Mouse (Mus musculus) heart, postnatal 25 days (tissue): ENCODE measurements around the gene Bicc1. TPM values are rescaled to one million over a fixed set of nuclear protein-coding genes. Genes with fewer than 3 reads are reported as not detected.

ENCODE experiments used
- DNase-seq: peaks from one replicate; pipeline ENCODE4 v3.0.0; 2022; ENCODE audit warnings: low spot score
- intact Hi-C: fragments of 180-260 bp; cut with DNase I; formaldehyde crosslinking; loops from one replicate; pipeline ENCODE4 v1.15.1; 2025
- total RNA-seq, 2 experiments: library from RNA; stranded (reverse); gene quantifications; 2 replicates each; pipeline ENCODE4 v1.2.3; 2021

Bicc1 gene
- total RNA-seq, 2 experiments from 2014 or later: 16.6 to 19.4 TPM

- intact Hi-C loops: no loop called here
- DNase-seq: no peak
Measured at GRCm38 (mm10) chr10:71065009-71065408, 94.5 kb downstream of the Bicc1 start.

DNA sequence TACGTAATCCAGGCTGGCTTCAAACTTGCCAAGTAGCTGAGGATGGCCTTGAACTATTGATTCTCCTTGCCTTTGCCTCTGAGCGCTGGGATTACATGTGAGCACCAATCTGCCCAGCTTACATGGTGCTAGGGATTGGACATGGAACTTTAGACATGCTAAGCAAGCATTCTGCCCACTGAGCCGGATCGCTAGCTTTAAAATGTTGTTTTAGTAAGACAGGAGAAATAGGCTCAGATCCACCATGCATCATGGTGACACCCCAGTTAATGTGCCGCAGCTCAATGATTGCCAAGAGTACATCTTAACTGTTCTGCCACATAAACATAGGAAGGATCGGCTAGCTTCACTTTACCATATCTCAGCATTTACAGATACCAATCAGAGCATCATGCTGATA lies 94.9 kb downstream of the Bicc1 start:
- intact Hi-C loops: loop anchor here (5.0 kb wide), 2 partner anchors 37 to 58 kb away; no protein-coding TSS in a partner anchor

GRCm38 (mm10) chr10:71062151-71062550 lies 97.3 kb downstream of the Bicc1 start:
- peak; percentile 27 for DNase-seq
- intact Hi-C loops: loop anchor here (5.0 kb wide), 2 partner anchors 35 to 60 kb away; no protein-coding TSS in a partner anchor

More for the DNA sequence above, 94.9 kb downstream of the Bicc1 start:
- no peak for DNase-seq

DNA sequence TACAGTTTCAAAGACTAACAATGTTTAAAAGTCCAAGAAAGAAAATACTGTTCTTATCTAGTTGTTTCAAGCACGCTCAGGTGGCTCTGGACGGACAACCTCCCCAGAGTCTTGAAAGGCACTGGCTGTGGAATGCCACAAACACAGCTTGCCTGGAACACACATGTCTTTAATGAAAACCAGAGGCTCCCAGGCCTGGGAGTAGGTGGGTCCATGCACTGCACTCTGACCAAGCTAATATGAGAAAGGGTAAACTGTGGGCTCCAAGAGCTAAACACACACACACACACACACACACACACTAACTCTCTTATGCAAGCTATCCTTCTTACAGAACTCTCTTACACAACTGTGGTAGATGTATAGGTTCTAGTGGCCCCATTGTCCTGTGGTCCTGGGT lies 99.2 kb downstream of the Bicc1 start:
- no peak for DNase-seq
- intact Hi-C loops: loop anchor here (5.0 kb wide), 2 partner anchors 33 to 62 kb away; no protein-coding TSS in a partner anchor

- DNase-seq: peak; percentile 56
- intact Hi-C loops: no loop called here
Measured at GRCm38 (mm10) chr10:71058616-71059247, 100.8 kb downstream of the Bicc1 start.

GRCm38 (mm10) chr10:71058070-71058469 lies 101.4 kb downstream of the Bicc1 start:
- intact Hi-C loops: no loop called here
- no peak for DNase-seq

DNA sequence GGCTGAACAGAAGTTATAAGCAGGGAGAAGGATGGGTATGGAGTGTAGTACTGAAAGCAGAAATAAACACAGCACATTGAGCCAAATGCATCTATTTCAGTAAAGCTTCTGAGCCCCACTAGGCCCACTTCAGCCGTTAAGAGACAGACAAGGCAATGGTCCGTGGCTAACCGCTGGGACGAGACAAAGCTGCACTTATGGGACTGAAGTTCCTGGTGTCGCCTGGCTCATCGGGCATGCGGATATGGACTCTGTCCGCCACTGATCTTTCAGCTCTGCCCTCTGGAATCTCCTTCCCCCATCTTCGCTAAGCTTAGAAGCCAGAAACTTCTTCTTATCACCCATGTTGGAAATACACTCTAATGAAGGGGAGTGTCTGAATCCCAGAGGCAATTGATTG lies 106.8 kb downstream of the Bicc1 start:
- intact Hi-C loops: no loop called here
- DNase-seq: no peak

DNA sequence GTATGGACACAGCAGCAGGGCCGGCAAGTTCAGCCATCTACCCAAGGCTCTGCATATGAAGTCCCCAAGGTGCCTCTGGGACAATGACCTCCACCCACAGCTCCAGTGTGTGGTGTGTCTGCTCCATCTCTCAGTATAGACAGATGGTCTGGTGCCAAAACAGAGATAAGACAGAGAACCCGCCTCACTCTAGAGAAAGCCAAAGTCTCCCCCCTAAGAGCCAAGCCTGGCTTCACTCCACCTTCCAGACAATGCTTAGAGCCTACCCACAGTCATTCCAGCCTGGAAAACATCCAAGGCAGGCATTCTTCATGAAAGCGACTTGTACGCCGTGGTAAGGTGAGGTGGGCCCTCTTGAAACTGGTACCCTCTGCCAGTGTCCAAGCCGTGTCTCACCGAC lies 107.3 kb downstream of the Bicc1 start:
- no peak for DNase-seq
- intact Hi-C loops: no loop called here

DNA sequence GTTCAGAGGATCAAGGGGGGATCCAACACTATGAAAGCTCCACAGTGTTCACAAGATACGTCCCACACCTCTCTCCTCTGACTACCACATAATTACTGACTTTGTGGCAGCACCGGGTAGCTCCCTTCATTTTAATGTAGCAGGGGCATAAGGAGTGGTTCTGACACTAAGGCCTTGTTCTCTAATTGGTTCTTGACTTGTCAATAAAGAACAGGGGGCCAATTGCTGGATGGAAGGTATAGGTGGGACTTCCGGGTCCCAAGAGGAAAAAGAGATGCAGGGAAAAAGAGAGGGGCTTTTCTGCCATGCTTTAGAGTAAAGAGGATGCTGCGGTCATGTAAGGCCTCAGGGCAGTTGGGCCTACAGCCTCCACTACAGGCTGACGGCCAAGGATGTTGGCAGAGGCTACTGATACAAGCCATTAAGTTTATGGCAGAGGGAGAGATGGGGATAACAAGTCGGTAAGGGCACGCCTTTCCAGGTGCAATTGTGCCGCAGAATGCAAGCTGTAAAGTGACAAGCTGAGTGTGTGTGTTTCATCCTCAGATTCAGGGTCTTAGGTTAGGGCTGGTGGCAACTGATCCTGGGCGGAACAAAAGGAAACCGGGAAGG lies 108.7 kb downstream of the Bicc1 start:
- no peak for DNase-seq

DNA sequence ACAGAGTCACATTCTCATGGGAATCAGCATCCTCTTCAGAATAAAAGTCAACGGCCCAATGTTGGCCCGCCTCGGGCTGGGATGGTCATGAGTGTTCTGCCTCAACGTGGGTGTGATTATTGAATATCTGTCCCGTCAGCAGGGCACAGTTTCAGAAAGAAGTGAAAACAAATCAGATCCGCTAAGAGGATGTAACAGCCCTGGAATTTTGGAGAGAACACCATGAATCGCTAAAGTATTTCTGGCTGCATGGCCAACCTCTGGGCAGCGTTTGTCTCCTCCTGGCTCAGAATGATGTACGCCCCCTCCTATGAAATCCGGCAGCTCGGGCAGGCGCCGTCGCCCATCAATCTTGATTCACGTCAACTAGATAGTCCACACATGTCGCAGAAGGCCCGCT lies 110.2 kb downstream of the Bicc1 start:
- peak; percentile 51 for DNase-seq
- intact Hi-C loops: no loop called here

More for the DNA sequence above, 108.7 kb downstream of the Bicc1 start:
- intact Hi-C loops: no loop called here

- intact Hi-C loops: no loop called here
- no peak for DNase-seq
Measured at GRCm38 (mm10) chr10:71044410-71044809, 115.1 kb downstream of the Bicc1 start.

- intact Hi-C loops: no loop called here
- DNase-seq: no peak
Measured at GRCm38 (mm10) chr10:71041874-71042273, 117.6 kb downstream of the Bicc1 start.

GRCm38 (mm10) chr10:71036484-71036883 lies 123.0 kb downstream of the Bicc1 start:
- no peak for DNase-seq
- intact Hi-C loops: no loop called here

DNA sequence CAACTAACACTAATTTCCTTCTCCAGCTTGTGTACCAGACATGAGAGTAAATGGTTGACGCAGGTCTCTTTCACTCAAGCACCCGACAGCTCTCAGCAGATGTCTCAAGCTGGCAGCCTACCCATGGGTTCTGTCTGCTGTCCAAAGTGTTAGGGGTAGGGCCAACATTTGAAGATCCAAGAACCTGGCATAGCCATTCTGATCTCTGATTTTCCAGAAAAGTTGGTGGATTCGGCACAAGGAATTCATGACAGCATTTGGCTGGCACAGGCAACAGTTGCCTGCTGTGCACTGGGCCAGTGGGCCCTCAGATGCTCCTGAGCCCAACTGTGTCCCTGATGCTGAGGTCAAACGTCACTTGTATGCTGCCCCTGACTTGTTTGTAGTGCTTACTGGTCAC lies 130.5 kb downstream of the Bicc1 start:
- DNase-seq: no peak
- intact Hi-C loops: loop anchor here (5.0 kb wide), 1 partner anchor 33 kb away; no protein-coding TSS in a partner anchor

DNA sequence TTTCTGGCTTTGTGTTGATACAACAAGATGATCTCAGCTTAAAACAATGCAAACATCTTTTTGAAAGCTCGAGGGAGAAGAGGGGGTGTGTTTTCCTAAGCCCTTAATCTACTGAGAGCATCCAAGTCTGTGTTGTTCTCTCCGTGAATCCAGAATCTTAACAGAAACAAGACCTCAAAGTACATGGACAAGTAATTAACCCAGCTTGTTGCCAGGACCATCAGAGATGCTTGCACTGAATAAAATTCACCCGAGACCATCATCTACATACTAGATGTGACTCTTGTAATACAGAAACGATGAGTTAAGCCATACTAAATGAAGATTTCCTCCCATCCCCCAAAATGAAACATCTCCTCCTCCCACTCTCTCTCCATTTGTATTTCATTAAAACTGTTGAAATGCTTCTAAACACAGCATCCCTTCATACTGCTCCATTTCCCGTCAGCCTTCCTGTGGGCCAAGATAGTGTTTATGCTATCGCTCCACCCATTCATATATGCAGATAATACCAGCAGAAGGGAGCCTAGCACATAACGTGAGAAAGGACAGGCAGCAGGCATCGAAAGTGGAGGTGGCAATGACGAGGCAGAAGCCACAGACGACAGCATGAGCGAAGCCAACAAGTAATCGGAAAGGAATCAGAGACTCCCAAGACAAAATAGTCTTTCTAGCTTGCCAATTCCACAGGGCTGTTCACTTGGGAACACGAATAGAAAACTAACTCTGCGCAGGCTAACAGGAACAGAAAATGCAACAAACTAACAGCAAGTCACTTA lies 131.2 kb downstream of the Bicc1 start:
- no peak for DNase-seq
- intact Hi-C loops: loop anchor here (5.0 kb wide), 1 partner anchor 34 kb away; no protein-coding TSS in a partner anchor

GRCm38 (mm10) chr10:71025131-71025894 lies 134.2 kb downstream of the Bicc1 start:
- intact Hi-C loops: loop anchor here (5.0 kb wide), 1 partner anchor 37 kb away; no protein-coding TSS in a partner anchor
- peak; percentile 37 for DNase-seq

DNA sequence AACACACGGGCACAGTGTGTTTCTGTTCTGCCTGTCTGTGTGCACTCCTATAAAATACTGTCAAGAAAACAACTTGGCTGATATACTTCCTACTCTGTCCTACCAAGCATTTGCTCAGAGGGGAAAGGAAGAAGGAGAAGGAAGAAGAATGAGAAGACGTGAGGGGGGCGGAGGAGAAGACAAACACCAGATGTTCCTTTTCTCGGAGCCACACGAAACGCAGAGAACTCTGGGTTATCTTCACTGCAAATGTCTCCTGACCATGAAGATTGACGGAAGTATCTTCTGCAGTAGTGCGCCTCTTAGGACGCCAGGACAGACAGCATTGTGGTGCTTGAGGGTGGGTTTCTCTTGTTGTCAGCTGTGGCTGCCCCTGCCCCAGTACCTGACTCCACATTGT lies 134.8 kb downstream of the Bicc1 start:
- intact Hi-C loops: loop anchor here (5.0 kb wide), 2 partner anchors 38 to 57 kb away; no protein-coding TSS in a partner anchor
- DNase-seq: no peak

- intact Hi-C loops: loop anchor here (5.0 kb wide), 1 partner anchor 56 kb away; no protein-coding TSS in a partner anchor
- DNase-seq: no peak
Measured at GRCm38 (mm10) chr10:71023471-71023870, 136.0 kb downstream of the Bicc1 start.

DNA sequence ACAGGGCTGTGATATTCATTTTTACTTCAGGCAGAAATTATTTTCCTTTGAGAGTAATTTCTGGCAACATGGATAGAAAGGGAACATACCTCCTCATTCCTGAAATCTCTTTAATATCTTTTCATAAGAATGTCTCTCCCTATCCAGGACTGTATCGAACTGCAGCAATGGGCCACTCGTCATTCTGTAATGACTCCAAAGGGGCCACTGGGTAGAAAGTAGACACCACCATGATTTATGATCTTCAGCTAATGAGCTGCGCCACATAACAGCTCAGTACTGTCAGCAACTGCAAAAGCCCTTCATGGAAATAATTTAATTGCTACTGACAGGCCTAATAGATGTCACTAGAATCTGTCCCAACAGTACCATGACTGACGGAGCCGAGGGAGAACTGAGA lies 139.0 kb downstream of the Bicc1 start:
- intact Hi-C loops: loop anchor here (5.0 kb wide), 1 partner anchor 53 kb away; no protein-coding TSS in a partner anchor
- no peak for DNase-seq

DNA sequence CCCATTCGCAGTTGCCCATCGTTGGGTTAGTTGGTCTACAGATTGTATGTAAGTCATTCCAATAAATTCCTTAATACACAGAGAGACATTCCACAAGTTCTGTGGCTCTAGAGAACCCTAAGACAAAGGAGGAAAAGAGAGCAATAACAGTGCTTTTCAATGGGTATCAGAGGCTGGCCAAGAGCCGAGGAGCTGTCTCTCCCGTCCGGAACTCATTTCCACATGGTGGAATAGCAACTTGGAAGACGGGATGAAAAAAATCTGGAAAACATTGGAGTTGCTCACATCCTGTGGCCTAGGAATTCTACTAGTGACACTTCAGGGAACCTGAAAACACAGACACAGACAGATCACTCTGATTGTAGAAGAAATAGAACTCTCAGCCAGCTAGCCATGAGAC lies 139.7 kb downstream of the Bicc1 start:
- intact Hi-C loops: loop anchor here (5.0 kb wide), 1 partner anchor 53 kb away; no protein-coding TSS in a partner anchor

More for the DNA sequence above, 139.7 kb downstream of the Bicc1 start:
- no peak for DNase-seq
